Mouse (Mus musculus) liver, embryonic 13.5 days (tissue): ENCODE data around the gene Map1b. TPM values are rescaled to one million over a fixed set of nuclear protein-coding genes. Genes with fewer than 3 reads are reported as not detected.

Experiments
- ATAC-seq: fragments of 200-750 bp; cut with Nextera tagmentation; 2 replicates; pipeline ENCODE4 v1.8.0; 2017; ENCODE audit warnings: low read depth, mild to moderate bottlenecking, moderate number of reproducible peaks, moderate library complexity
- DNase-seq: peaks from one replicate; pipeline ENCODE4 v3.0.0; 2022
- H3K27ac ChIP-seq: fragments of 300-500 bp; sonication (generic); 2 replicates; pipeline ENCODE4 v1.5.1; 2015; ENCODE audit warnings: moderate library complexity, mild to moderate bottlenecking, inconsistent platforms
- H3K27me3 ChIP-seq: fragments of 300-500 bp; sonication (generic); 2 replicates; pipeline ENCODE4 v1.6.1; 2015; ENCODE audit warnings: mild to moderate bottlenecking, inconsistent platforms
- H3K36me3 ChIP-seq: fragments of 300-500 bp; sonication (generic); 2 replicates; pipeline ENCODE4 v1.6.1; 2015; ENCODE audit warnings: mild to moderate bottlenecking, inconsistent platforms
- H3K4me1 ChIP-seq: fragments of 300-500 bp; sonication (generic); replicated peaks from 2 replicates; pipeline ENCODE4 v1.6.1; 2015; ENCODE audit warnings: inconsistent platforms
- H3K4me2 ChIP-seq: fragments of 300-500 bp; sonication (generic); 2 replicates; pipeline ENCODE4 v1.6.1; 2015; ENCODE audit warnings: inconsistent platforms, mild to moderate bottlenecking, moderate library complexity
- H3K4me3 ChIP-seq: fragments of 300-500 bp; sonication (generic); replicated peaks from 2 replicates; pipeline ENCODE4 v1.5.1; 2015; ENCODE audit warnings: mild to moderate bottlenecking, inconsistent platforms
- H3K9ac ChIP-seq: fragments of 300-500 bp; sonication (generic); 2 replicates; pipeline ENCODE4 v1.6.1; 2015; ENCODE audit warnings: mild to moderate bottlenecking, inconsistent platforms
- H3K9me3 ChIP-seq: fragments of 300-500 bp; sonication (generic); replicated peaks from 2 replicates; pipeline ENCODE4 v1.6.1; 2016; ENCODE audit warnings: inconsistent platforms
- WGBS: fragments of 180-500 bp; shearing (Covaris S2); methylation state at CpG from one replicate; pipeline ENCODE4 v1.1.7; 2015; ENCODE audit not compliant: insufficient replicate concordance; 5-methylcytosine and 5-hydroxymethylcytosine counted together
- polyA plus RNA-seq: library from polyadenylated mRNA; unstranded; fragments of >200 nt; fragmentation: Nextera tagmentation; extraction: Ambion mirVana; gene quantifications from 2 replicates; pipeline ENCODE4 v1.2.1, GENCODE M21; 2015

The Map1b gene
- polyA plus RNA-seq, 1 experiment from 2014 or later, result 5.4 TPM

DNA sequence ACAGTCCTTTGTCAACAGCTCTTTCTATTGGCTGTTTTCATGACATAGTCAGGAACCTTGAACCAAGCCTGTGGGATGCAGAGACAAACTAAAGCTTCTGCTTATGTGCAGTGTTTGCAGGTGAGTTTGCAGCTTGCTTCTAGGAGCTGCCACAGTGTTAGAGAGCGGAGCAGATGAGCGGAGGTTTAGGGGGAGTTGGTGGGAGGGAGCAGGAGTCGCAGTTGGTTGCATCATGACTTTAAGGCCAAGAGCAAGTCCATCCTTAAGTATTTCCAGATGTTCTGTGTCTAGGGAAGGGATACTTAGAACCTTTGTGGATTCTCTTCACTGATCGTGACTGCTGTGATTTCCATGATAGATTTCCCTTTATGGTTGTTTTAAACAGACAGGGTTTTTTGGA, 142.1 kb downstream of the Map1b start:
- H3K4me1 ChIP-seq, result no peaks in the 10 kb centered on the region
- no peak for ATAC-seq
- H3K27ac ChIP-seq, result no peak overlapping the region
- no peak for DNase-seq
- H3K4me2 ChIP-seq, result no peak overlapping the region
- H3K4me3 ChIP-seq, result no peak overlapping the region
- H3K9ac ChIP-seq, result no peak overlapping the region
- no peaks in the 10 kb centered on the region for H3K27me3 ChIP-seq
- peaks cover 13% of the 10 kb centered on the region; the same call in 1 of the 2 replicates for H3K36me3 ChIP-seq
- WGBS, result 86% methylated on average over 4 of the region's 4 CpGs
- no peaks in the 10 kb centered on the region for H3K9me3 ChIP-seq

DNA sequence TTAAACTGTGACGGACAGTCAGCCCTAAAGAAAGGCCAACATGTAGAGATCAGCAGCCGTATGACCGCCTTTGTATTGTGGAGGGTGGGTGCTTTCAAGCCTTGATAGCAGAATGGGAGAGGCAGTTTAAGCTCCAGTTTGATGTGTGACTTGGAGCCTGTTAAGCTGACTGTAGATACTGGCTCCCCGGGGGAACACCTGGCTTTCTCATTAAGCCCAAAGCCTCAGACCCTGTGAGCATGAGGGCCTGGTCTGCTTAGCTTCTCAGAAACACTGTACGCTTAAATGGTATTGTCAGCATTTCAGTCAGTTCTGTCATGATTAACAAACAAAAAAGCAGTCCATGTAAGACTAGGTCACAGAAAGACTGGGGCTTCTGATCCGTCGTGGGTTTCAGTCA, 142.7 kb downstream of the Map1b start:
- no peak overlapping the region for H3K27ac ChIP-seq
- no peaks in the 10 kb centered on the region for H3K4me1 ChIP-seq
- no peaks in the 10 kb centered on the region for H3K27me3 ChIP-seq
- no peaks in the 10 kb centered on the region for H3K9me3 ChIP-seq
- peaks cover 16% of the 10 kb centered on the region for H3K36me3 ChIP-seq
- H3K4me3 ChIP-seq, result no peak overlapping the region
- H3K9ac ChIP-seq, result no peak overlapping the region
- H3K4me2 ChIP-seq, result no peak overlapping the region
- ATAC-seq (no peak), DNase-seq (no peak)
- 77% methylated on average over 7 of the region's 7 CpGs for WGBS

Other genes with a start within 250 kb of the Map1b start
- 36.4 and 45.3 TPM in 2 replicates for gene Ptcd2, start 171.8 kb downstream of the Map1b start, polyA plus RNA-seq
- 36.3 and 40.1 TPM in 2 replicates for gene Mrps27, start 171.8 kb downstream of the Map1b start, polyA plus RNA-seq